Comparison of ENCODE assay signal across 23 mouse cellular contexts in genomic region chrX:166623176-166623575, GRCm38 (mm10). TPM values are rescaled to one million over a fixed set of nuclear protein-coding genes. Genes with fewer than 3 reads are reported as not detected.
A peak's percentile ranks its signal among the peaks of the same experiment; 100 is the strongest.
DNase-seq lines count a peak whose midpoint lies in the region; ATAC-seq and TF ChIP-seq lines count a peak whose summit lies in the region.
"Had no signal": no experiment of that assay in that cellular context is flagged by ENCODE, and none has a peak within 500 bp of the region (broad histone marks: within the 10 kb centered on the region; RNA-seq: fewer than 3 reads in every experiment).

No protein-coding gene starts in this region.

- no peak for ATAC-seq in kidney, embryonic 15.5 days (replicated peaks; ENCODE audit: low FRiP score)
- ATAC-seq in lung, embryonic 14.5 days (ENCODE audit: insufficient read depth): peak; percentile 35; the same call in 1 of the 2 replicates
- no peak for ATAC-seq in limb, embryonic 14.5 days (ENCODE audit: low FRiP score, low read depth)
- ATAC-seq: forebrain, postnatal 0 days; intestine, postnatal 0 days; midbrain, embryonic 13.5 days had no signal

- no peak for TF ChIP-seq POLR2A in brain, embryonic 14.5 days (IDR thresholded peaks at IDR 0.05; ENCODE audit: borderline replicate concordance, extremely low read depth, insufficient read depth, insufficient read length, poor library complexity, severe bottlenecking)
- TF ChIP-seq POLR2A in limb, embryonic 14.5 days (IDR thresholded peaks at IDR 0.05; ENCODE audit: borderline replicate concordance, extremely low read depth, insufficient read depth, insufficient read length): no peak

- H3K4me1 ChIP-seq in kidney, embryonic 15.5 days: no peaks in the 10 kb centered on the region
- no peaks in the 10 kb centered on the region for H3K4me1 ChIP-seq in lung, embryonic 14.5 days (ENCODE audit: insufficient read depth)
- H3K4me1 ChIP-seq in limb, embryonic 14.5 days (ENCODE audit: control insufficient read depth, insufficient read depth, low read length): peaks cover 34% of the 10 kb centered on the region
- H3K4me1 ChIP-seq: heart, embryonic 13.5 days; liver, embryonic 13.5 days; megakaryocyte, embryonic 14.5 days; midbrain, embryonic 13.5 days; stomach, embryonic 15.5 days had no signal

- H3K36me3 ChIP-seq in kidney, embryonic 15.5 days: no peaks in the 10 kb centered on the region
- H3K36me3 ChIP-seq in lung, embryonic 14.5 days (ENCODE audit: insufficient read depth): no peaks in the 10 kb centered on the region
- no peaks in the 10 kb centered on the region for H3K36me3 ChIP-seq in limb, embryonic 14.5 days (ENCODE audit: control insufficient read depth, insufficient read depth, low read length)
- H3K36me3 ChIP-seq: heart, embryonic 13.5 days; liver, embryonic 13.5 days; lung, embryonic 15.5 days; midbrain, embryonic 13.5 days; stomach, embryonic 15.5 days had no signal

- TF ChIP-seq CTCF in lung, embryonic 14.5 days (IDR thresholded peaks at IDR 0.05; ENCODE audit: low read depth): no peak
- TF ChIP-seq CTCF in brain, embryonic 14.5 days (IDR thresholded peaks at IDR 0.05; ENCODE audit: borderline replicate concordance, extremely low read depth, insufficient read depth, insufficient read length): no peak

- H3K4me2 ChIP-seq in kidney, embryonic 15.5 days: no peak overlapping the region
- H3K4me2 ChIP-seq in lung, embryonic 14.5 days: no peak overlapping the region
- H3K4me2 ChIP-seq in limb, embryonic 14.5 days (replicated peaks; ENCODE audit: low read depth, low read length, severe bottlenecking): no peak overlapping the region
- H3K4me2 ChIP-seq: heart, embryonic 13.5 days; liver, embryonic 13.5 days; lung, embryonic 15.5 days; midbrain, embryonic 13.5 days; stomach, embryonic 15.5 days had no signal

- WGBS in kidney, embryonic 15.5 days: 60% methylated on average over 3 of the region's 3 CpGs
- 58% methylated on average over 3 of the region's 3 CpGs for WGBS in lung, embryonic 14.5 days
- WGBS in limb, embryonic 14.5 days: 62% methylated on average over 3 of the region's 3 CpGs

- H3K9me3 ChIP-seq in kidney, embryonic 15.5 days (replicated peaks): no peaks in the 10 kb centered on the region
- no peaks in the 10 kb centered on the region for H3K9me3 ChIP-seq in lung, embryonic 14.5 days (ENCODE audit: low read depth, low read length)
- no peaks in the 10 kb centered on the region for H3K9me3 ChIP-seq in limb, embryonic 14.5 days (ENCODE audit: control insufficient read depth, low read length)
- H3K9me3 ChIP-seq: heart, embryonic 13.5 days; liver, embryonic 13.5 days; lung, embryonic 15.5 days; midbrain, embryonic 13.5 days; stomach, embryonic 15.5 days had no signal

- H3K27ac ChIP-seq in kidney, embryonic 15.5 days: 0 out of 2 replicates have a peak overlapping the region, but pooled peaks have one; percentile 13
- H3K27ac ChIP-seq in lung, embryonic 14.5 days (ENCODE audit: low read depth): no peak overlapping the region
- no peak overlapping the region for H3K27ac ChIP-seq in limb, embryonic 14.5 days (replicated peaks; ENCODE audit: low read depth, low read length)
- H3K27ac ChIP-seq: heart, adult 2 months; heart, embryonic 13.5 days; left cerebral cortex, adult 2 months; liver, embryonic 13.5 days; lung, embryonic 15.5 days; midbrain, embryonic 13.5 days; stomach, embryonic 15.5 days had no signal

- intact Hi-C loops in heart, postnatal 14 days (cut with DNase I): no loop called here

- H3K9ac ChIP-seq in kidney, embryonic 15.5 days: no peak overlapping the region
- no peak overlapping the region for H3K9ac ChIP-seq in lung, embryonic 14.5 days
- no peak overlapping the region for H3K9ac ChIP-seq in limb, embryonic 14.5 days (ENCODE audit: low read depth, low read length, severe bottlenecking)
- H3K9ac ChIP-seq: forebrain, postnatal 0 days; heart, embryonic 13.5 days; liver, embryonic 13.5 days; lung, embryonic 15.5 days; midbrain, embryonic 13.5 days; stomach, embryonic 15.5 days had no signal

- no peak for DNase-seq in kidney, postnatal 25 days
- DNase-seq in lung, embryonic 14.5 days: peak; percentile 34
- DNase-seq in lung, adult 18-20 months: no peak
- peak; percentile 42 for DNase-seq in brain, embryonic 14.5 days (ENCODE audit: low read depth)
- peak; percentile 45 for DNase-seq in limb, embryonic 14.5 days (ENCODE audit: low spot score)
- DNase-seq in heart, postnatal 14 days: no peak
- DNase-seq: adrenal gland, postnatal 25 days; cerebellum, adult 9-10 months; forebrain, postnatal 0 days; gastrocnemius, postnatal 36 days; heart, adult 2 months; liver, embryonic 13.5 days; lung, postnatal 36 days; thymus, postnatal 25 days had no signal

- no peak overlapping the region for H3K4me3 ChIP-seq in kidney, embryonic 15.5 days (replicated peaks)
- H3K4me3 ChIP-seq in lung, embryonic 14.5 days (ENCODE audit: low read depth, low read length): no peak overlapping the region
- no peak overlapping the region for H3K4me3 ChIP-seq in limb, embryonic 14.5 days (replicated peaks; ENCODE audit: low read length)
- H3K4me3 ChIP-seq: heart, adult 2 months; heart, embryonic 13.5 days; left cerebral cortex, adult 2 months; liver, embryonic 13.5 days; lung, embryonic 15.5 days; megakaryocyte, embryonic 14.5 days; midbrain, embryonic 13.5 days; stomach, embryonic 15.5 days had no signal

- peaks cover 46% of the 10 kb centered on the region for H3K27me3 ChIP-seq in kidney, embryonic 15.5 days
- H3K27me3 ChIP-seq in lung, embryonic 14.5 days (ENCODE audit: insufficient read depth, low read length): no peaks in the 10 kb centered on the region
- no peaks in the 10 kb centered on the region for H3K27me3 ChIP-seq in limb, embryonic 14.5 days (ENCODE audit: control insufficient read depth, insufficient read depth, low read length)
- H3K27me3 ChIP-seq: stomach, embryonic 15.5 days had no signal

RNA-seq across cellular contexts. Expression of gene Egfl6, which starts 37.7 kb away (rescaled TPM):
- 12.1 and 13.3 TPM in 2 replicates for polyA plus RNA-seq in kidney, embryonic 15.5 days (2015; fragmentation: Nextera tagmentation; extraction: Ambion mirVana)
- polyA plus RNA-seq in lung, embryonic 14.5 days (2014; fragmentation: Nextera tagmentation; extraction: Ambion mirVana): 36.1 and 39.2 TPM in 2 replicates
- polyA plus RNA-seq in brain, embryonic 14.5 days (2012; rRNA removed): 4.2 and 7.9 TPM in 2 replicates
- 78.6 and 86.2 TPM in 2 replicates for polyA plus RNA-seq in limb, embryonic 14.5 days (2012; rRNA removed)
- 97.0 and 104 TPM in 2 replicates for polyA plus RNA-seq in limb, embryonic 14.5 days (2014; fragmentation: Nextera tagmentation; extraction: Ambion mirVana)
- under 1 TPM; 0.48 to 0.49 TPM for total RNA-seq in heart, postnatal 14 days (2021)
- total RNA-seq: common myeloid progenitor, adult 5-6 weeks had no signal

Comparison
In these comparisons a context has a peak if more than half of its experiments do, and no peak if none do; other contexts are left out.
1. DNase-seq: peak in lung, embryonic 14.5 days (single experiment), brain, embryonic 14.5 days (single experiment) and limb, embryonic 14.5 days (single experiment); none in kidney, postnatal 25 days (0 of 2), lung, adult 18-20 months (0 of 2) and heart, postnatal 14 days (0 of 2).